23 mouse cellular contexts compared by ENCODE assay signal in the genomic region with DNA sequence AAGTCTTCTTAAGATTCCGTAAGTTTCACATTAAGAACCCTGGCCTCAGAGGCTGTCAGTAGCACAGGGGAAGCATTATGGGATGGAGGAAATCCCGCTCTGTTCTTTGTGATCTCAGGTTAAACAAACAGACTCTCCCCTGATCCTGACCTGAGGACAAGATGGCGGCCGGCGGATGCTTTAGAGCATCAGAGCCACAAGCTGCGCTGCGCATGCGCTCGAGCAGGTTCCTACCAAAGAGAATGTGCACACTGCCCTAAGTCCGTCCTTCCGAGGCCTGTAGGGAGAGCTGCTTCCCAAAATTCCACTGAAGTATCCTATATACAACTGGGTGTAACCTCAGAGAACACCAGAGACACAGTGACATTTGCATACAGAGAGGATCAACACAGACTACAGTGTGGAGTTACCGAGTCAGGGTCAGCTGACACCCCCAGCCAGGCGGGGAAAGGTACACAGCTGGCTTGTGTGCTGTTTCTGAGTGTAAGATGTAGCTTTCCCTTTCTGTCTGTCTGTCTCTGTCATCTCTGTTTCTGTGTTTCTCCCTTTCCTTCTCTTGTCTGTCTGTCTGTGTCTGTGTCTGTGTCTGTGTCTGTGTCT. TPM values are rescaled to one million over a fixed set of nuclear protein-coding genes. Genes with fewer than 3 reads are reported as not detected.
A peak's percentile ranks its signal among the peaks of the same experiment; 100 is the strongest.
DNase-seq lines count a peak whose midpoint lies in the region; ATAC-seq lines count a peak whose summit lies in the region.
"Had no signal": no experiment of that assay in that cellular context is flagged by ENCODE, and none has a peak within 500 bp of the region (broad histone marks: within the 10 kb centered on the region; RNA-seq: fewer than 3 reads in every experiment).

No protein-coding gene starts in this region.

- no peaks in the 10 kb centered on the region for H3K36me3 ChIP-seq in embryonic facial prominence, embryonic 13.5 days
- H3K36me3 ChIP-seq: embryonic facial prominence, embryonic 15.5 days; forebrain, embryonic 10.5 days; hindbrain, embryonic 15.5 days; midbrain, embryonic 13.5 days; neural tube, embryonic 13.5 days had no signal

- no peaks in the 10 kb centered on the region for H3K27me3 ChIP-seq in embryonic facial prominence, embryonic 13.5 days
- H3K27me3 ChIP-seq: embryonic facial prominence, embryonic 15.5 days; hindbrain, embryonic 15.5 days; midbrain, embryonic 13.5 days; neural tube, embryonic 13.5 days had no signal

- WGBS in embryonic facial prominence, embryonic 13.5 days, result 84% methylated on average over 13 of the region's 13 CpGs

- DNase-seq in thymus, postnatal 0 days (ENCODE audit: low spot score), result peak; percentile 32
- no peak for DNase-seq in thymus, postnatal 25 days
- DNase-seq in ES-CJ7 (ENCODE audit: low read depth, low spot score), result peak; percentile 78
- DNase-seq in gastrocnemius, postnatal 10 days, result no peak
- DNase-seq in adrenal gland, adult 8-10 months, result no peak
- DNase-seq: adrenal gland, adult 2 months; cerebellum, adult 9-11 months; forebrain, postnatal 0 days; heart, adult 18-20 months; heart, postnatal 36 days; kidney, adult 18-20 months; kidney, postnatal 14 days; thymus, postnatal 14 days had no signal

- ATAC-seq in embryonic facial prominence, embryonic 13.5 days (ENCODE audit: insufficient number of reproducible peaks, insufficient read depth, low FRiP score, low TSS enrichment, low read depth), result no peak
- no peak for ATAC-seq in granulocyte monocyte progenitor cell, adult 5-6 weeks (replicated peaks; ENCODE audit: poor library complexity, severe bottlenecking)
- ATAC-seq: forebrain, postnatal 0 days; midbrain, embryonic 13.5 days had no signal

- H3K4me2 ChIP-seq in embryonic facial prominence, embryonic 13.5 days, result no peak overlapping the region
- H3K4me2 ChIP-seq: embryonic facial prominence, embryonic 15.5 days; hindbrain, embryonic 15.5 days; midbrain, embryonic 13.5 days; neural tube, embryonic 13.5 days had no signal

- H3K9me3 ChIP-seq in embryonic facial prominence, embryonic 13.5 days, result no peaks in the 10 kb centered on the region
- H3K9me3 ChIP-seq: embryonic facial prominence, embryonic 15.5 days; forebrain, embryonic 10.5 days; hindbrain, embryonic 15.5 days; midbrain, embryonic 13.5 days; neural tube, embryonic 13.5 days had no signal

- peak overlapping the region; percentile 28; the same call in 1 of the 2 replicates for H3K27ac ChIP-seq in embryonic facial prominence, embryonic 13.5 days
- H3K27ac ChIP-seq: embryonic facial prominence, embryonic 15.5 days; forebrain, embryonic 10.5 days; hindbrain, embryonic 15.5 days; layer of hippocampus, adult 2 months; liver, embryonic 14.5 days; macrophage; midbrain, embryonic 13.5 days; neural tube, embryonic 13.5 days had no signal

- H3K4me3 ChIP-seq in embryonic facial prominence, embryonic 13.5 days, result no peak overlapping the region
- H3K4me3 ChIP-seq: embryonic facial prominence, embryonic 15.5 days; forebrain, embryonic 10.5 days; hindbrain, embryonic 15.5 days; layer of hippocampus, adult 2 months; midbrain, embryonic 13.5 days; neural tube, embryonic 13.5 days had no signal

- H3K9ac ChIP-seq in embryonic facial prominence, embryonic 13.5 days, result no peak overlapping the region
- H3K9ac ChIP-seq: embryonic facial prominence, embryonic 15.5 days; forebrain, postnatal 0 days; hindbrain, embryonic 15.5 days; liver, embryonic 14.5 days; midbrain, embryonic 13.5 days; neural tube, embryonic 13.5 days had no signal

- peaks cover 10% of the 10 kb centered on the region; the same call in 1 of the 2 replicates for H3K4me1 ChIP-seq in embryonic facial prominence, embryonic 13.5 days
- H3K4me1 ChIP-seq: embryonic facial prominence, embryonic 15.5 days; forebrain, embryonic 10.5 days; hindbrain, embryonic 15.5 days; midbrain, embryonic 13.5 days; neural tube, embryonic 13.5 days had no signal

RNA-seq across cellular contexts. Expression of a gene that starts 10.4 kb away (rescaled TPM):
- 174 and 206 TPM in 2 replicates for polyA plus RNA-seq in thymus, postnatal 0 days (2015; fragmentation: Nextera tagmentation; extraction: Ambion mirVana)
- 0.50 and 0.58 TPM in 2 replicates for polyA plus RNA-seq in embryonic facial prominence, embryonic 13.5 days (2015; fragmentation: Nextera tagmentation; extraction: Ambion mirVana)
- 1 to 10 TPM; 1.2 to 2.1 TPM for total RNA-seq in gastrocnemius, postnatal 10 days (2021)
- 14.4 and 20.0 TPM in 2 replicates for total RNA-seq in granulocyte monocyte progenitor cell, adult 5-6 weeks (2014; fragmentation: Nextera tagmentation)
- 14.6 and 18.5 TPM in 2 replicates for total RNA-seq in granulocyte monocyte progenitor cell, adult 5-6 weeks (2017)
- 1 to 10 TPM in 1 of 4 experiments, under 1 TPM in 3; 0.45 to 1.2 (median 0.80) TPM for total RNA-seq in adrenal gland, adult 8-10 months (2022)

Comparison
In these comparisons a context has a peak if more than half of its experiments do, and no peak if none do; other contexts are left out.
1. DNase-seq: peak in thymus, postnatal 0 days (single experiment) and ES-CJ7 (single experiment); none in thymus, postnatal 25 days (single experiment), gastrocnemius, postnatal 10 days (single experiment) and adrenal gland, adult 8-10 months (single experiment).
2. RNA of a gene that starts 10.4 kb away (total RNA-seq): 14.4 to 20.0 TPM in granulocyte monocyte progenitor cell, adult 5-6 weeks; 1.2 to 2.1 TPM in gastrocnemius, postnatal 10 days and 0.45 to 1.2 TPM in adrenal gland, adult 8-10 months; every median in the first group is over 4 times any median in the second.